Mouse (Mus musculus) cortical plate, adult 2 months (tissue): Measurements from ENCODE around the gene 1700092M07Rik.

ENCODE experiments used
- CTCF ChIP-seq: fragments of 200-500 bp; IDR thresholded peaks from 2 replicates; pipeline ENCODE4 v1.5.1; 2011; ENCODE audit warnings: mild to moderate bottlenecking, control low read depth, low read length; ENCODE audit not compliant: insufficient read depth; ENCODE audit errors: extremely low read depth
- POLR2A ChIP-seq: fragments of 200-500 bp; IDR thresholded peaks from 2 replicates; pipeline ENCODE4 v1.6.1; 2011; ENCODE audit warnings: mild to moderate bottlenecking, low read length, control low read depth; ENCODE audit not compliant: insufficient read depth; ENCODE audit errors: extremely low read depth

DNA sequence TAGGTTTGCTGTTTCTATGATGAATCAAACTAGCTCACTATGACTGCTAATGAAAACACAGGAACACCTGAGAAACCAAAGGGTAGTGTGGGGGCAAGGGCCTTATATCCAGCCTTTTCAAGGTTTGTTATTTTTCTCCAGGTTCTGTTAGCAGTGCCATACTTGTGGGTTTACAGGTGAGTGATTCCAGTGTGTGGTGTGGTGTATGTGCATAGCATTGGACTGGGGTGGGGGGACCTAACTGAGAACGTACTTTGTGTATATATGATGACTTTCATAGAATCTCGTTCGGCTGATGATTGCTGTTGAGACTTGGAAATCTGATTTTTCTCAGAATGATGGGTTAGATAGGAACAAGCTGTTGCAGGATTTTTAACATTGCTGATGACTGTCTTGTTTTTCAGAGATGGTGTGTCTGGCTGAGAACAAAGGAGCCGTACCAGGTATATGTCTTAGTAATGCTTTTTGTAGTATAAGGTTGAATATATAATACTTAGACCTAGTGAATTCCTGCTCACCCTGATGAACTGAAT is 15.4 kb upstream of the 1700092M07Rik start:
- TF ChIP-seq CTCF (no peak), POLR2A (no peak)
